Comparison of ENCODE assay signal across 8 mouse cellular contexts in genomic region chr7:16098021-16099017, GRCm38 (mm10). TPM values are rescaled to one million over a fixed set of nuclear protein-coding genes. Genes with fewer than 3 reads are reported as not detected.
A peak's percentile ranks its signal among the peaks of the same experiment; 100 is the strongest.
DNase-seq lines count a peak whose midpoint lies in the region; ATAC-seq and TF ChIP-seq lines count a peak whose summit lies in the region.

TSS of gene Napa (plus strand) at chr7:16098458.

- peak within 1 kb of the TSS; percentile 88 for H3K9ac ChIP-seq in ES-Bruce4 (ENCODE audit: low read depth, poor library complexity, severe bottlenecking)
- peak within 1 kb of the TSS; percentile 98 for H3K9ac ChIP-seq in forebrain, embryonic 13.5 days
- peak within 1 kb of the TSS; percentile 97 for H3K9ac ChIP-seq in liver, postnatal 0 days (replicated peaks)
- peak within 1 kb of the TSS; percentile 97 for H3K9ac ChIP-seq in neural tube, embryonic 14.5 days (replicated peaks; ENCODE audit: low read depth, low read length)

- no peaks in the 10 kb centered on the region for H3K27me3 ChIP-seq in ES-Bruce4 (ENCODE audit: control insufficient read depth, insufficient read depth, low read length, poor library complexity, severe bottlenecking)
- H3K27me3 ChIP-seq in forebrain, embryonic 13.5 days = no peaks in the 10 kb centered on the region
- no peaks in the 10 kb centered on the region for H3K27me3 ChIP-seq in liver, postnatal 0 days (ENCODE audit: insufficient read depth, low read length)
- no peaks in the 10 kb centered on the region for H3K27me3 ChIP-seq in neural tube, embryonic 14.5 days (ENCODE audit: control insufficient read depth, insufficient read depth, low read length)

- no peak within 1 kb of the TSS; the same call in 1 of the 2 replicates for H3K27ac ChIP-seq in ES-Bruce4 (ENCODE audit: insufficient read depth, low read length)
- peak within 1 kb of the TSS; percentile 76 for H3K27ac ChIP-seq in forebrain, embryonic 13.5 days
- H3K27ac ChIP-seq in liver, postnatal 0 days (ENCODE audit: low read depth) = peak within 1 kb of the TSS; percentile 98
- H3K27ac ChIP-seq in neural tube, embryonic 14.5 days (ENCODE audit: low read depth, low read length) = peak within 1 kb of the TSS; percentile 87

- peak within 1 kb of the TSS; percentile 98 for H3K4me3 ChIP-seq in ES-Bruce4 (ENCODE audit: low read depth, low read length)
- H3K4me3 ChIP-seq in forebrain, embryonic 13.5 days = peak within 1 kb of the TSS; percentile 90
- H3K4me3 ChIP-seq in liver, postnatal 0 days (ENCODE audit: low read depth, low read length) = peak within 1 kb of the TSS; percentile 90
- peak within 1 kb of the TSS; percentile 98 for H3K4me3 ChIP-seq in neural tube, embryonic 14.5 days (ENCODE audit: low read depth, low read length)

- DNase-seq in heart, postnatal 10 days = peak; percentile 99
- peak; percentile 100 for DNase-seq in large intestine, adult 2 months (ENCODE audit: low read depth, low spot score)
- DNase-seq in liver, postnatal 0 days = peak; percentile 99
- DNase-seq in testis, postnatal 10 days (ENCODE audit: low spot score) = peak; percentile 98

- peak; percentile 99 for TF ChIP-seq POLR2A in ES-Bruce4 (IDR thresholded peaks at IDR 0.05; ENCODE audit: insufficient read depth, low read length)

- under 1% methylated on average over 68 of the region's 68 CpGs for WGBS in forebrain, embryonic 13.5 days
- WGBS in large intestine, adult 2 months = under 1% methylated on average over 68 of the region's 68 CpGs
- under 1% methylated on average over 58 of the region's 68 CpGs for WGBS in liver, postnatal 0 days (ENCODE audit: insufficient replicate concordance)
- WGBS in neural tube, embryonic 14.5 days = under 1% methylated on average over 64 of the region's 68 CpGs

- ATAC-seq in cerebellum, adult (ENCODE audit: insufficient number of reproducible peaks, low FRiP score, low TSS enrichment) = peak; percentile 91
- ATAC-seq in forebrain, embryonic 13.5 days = peak; percentile 98
- ATAC-seq in liver, postnatal 0 days = peak; percentile 96
- peak; percentile 98 for ATAC-seq in neural tube, embryonic 14.5 days (ENCODE audit: low read depth)

- intact Hi-C loops in heart, postnatal 10 days (cut with DNase I) = loop anchor here (1.0 to 5.0 kb wide), 3 partner anchors 20 to 121 kb away; partner anchors contain the start of gene Kptn

- no peak for TF ChIP-seq CTCF in ES-Bruce4 (IDR thresholded peaks at IDR 0.05; ENCODE audit: low read depth, low read length)
- peak; percentile 86 for TF ChIP-seq CTCF in liver, postnatal 0 days (IDR thresholded peaks at IDR 0.05; ENCODE audit: low read depth)

- peak within 1 kb of the TSS; percentile 99 for H3K4me2 ChIP-seq in forebrain, embryonic 13.5 days
- H3K4me2 ChIP-seq in liver, postnatal 0 days (ENCODE audit: low read depth, low read length) = peak within 1 kb of the TSS; percentile 94
- peak within 1 kb of the TSS; percentile 94 for H3K4me2 ChIP-seq in neural tube, embryonic 14.5 days (ENCODE audit: low read depth, low read length)

- H3K4me1 ChIP-seq in ES-Bruce4 (ENCODE audit: control insufficient read depth, insufficient read depth, low read length) = peaks cover 2% of the 10 kb centered on the region
- peaks cover 21% of the 10 kb centered on the region for H3K4me1 ChIP-seq in forebrain, embryonic 13.5 days
- H3K4me1 ChIP-seq in liver, postnatal 0 days (ENCODE audit: insufficient read depth) = peaks cover 26% of the 10 kb centered on the region
- peaks cover 15% of the 10 kb centered on the region for H3K4me1 ChIP-seq in neural tube, embryonic 14.5 days (ENCODE audit: control insufficient read depth, insufficient read depth, low read length)

- H3K36me3 ChIP-seq in ES-Bruce4 (ENCODE audit: control insufficient read depth, insufficient read depth, low read length, poor library complexity, severe bottlenecking) = no peaks in the 10 kb centered on the region
- peaks cover 27% of the 10 kb centered on the region for H3K36me3 ChIP-seq in forebrain, embryonic 13.5 days (ENCODE audit: poor library complexity, severe bottlenecking)
- H3K36me3 ChIP-seq in liver, postnatal 0 days (replicated peaks; ENCODE audit: insufficient read depth, low read length) = peaks cover 18% of the 10 kb centered on the region
- H3K36me3 ChIP-seq in neural tube, embryonic 14.5 days (ENCODE audit: control insufficient read depth, insufficient read depth, low read length) = no peaks in the 10 kb centered on the region

- TF ChIP-seq EP300 in ES-Bruce4 (IDR thresholded peaks at IDR 0.05; ENCODE audit: insufficient read depth, low read depth, low read length) = peak; percentile 33; the same call in 1 of the 2 replicates
- TF ChIP-seq EP300 in liver, postnatal 0 days (IDR thresholded peaks at IDR 0.05; ENCODE audit: low read depth) = peak; percentile 63; the same call in 1 of the 2 replicates

- H3K9me3 ChIP-seq in ES-Bruce4 (replicated peaks; ENCODE audit: control insufficient read depth, insufficient read depth, low read length, poor library complexity, severe bottlenecking) = no peaks in the 10 kb centered on the region
- H3K9me3 ChIP-seq in forebrain, embryonic 13.5 days (replicated peaks) = no peaks in the 10 kb centered on the region
- no peaks in the 10 kb centered on the region for H3K9me3 ChIP-seq in liver, postnatal 0 days (ENCODE audit: low read length)
- H3K9me3 ChIP-seq in neural tube, embryonic 14.5 days (ENCODE audit: control insufficient read depth, low read length) = no peaks in the 10 kb centered on the region

RNA-seq across cellular contexts. Expression of gene Napa, which starts in this region (rescaled TPM):
- 105 and 107 TPM in 2 replicates for polyA plus RNA-seq in ES-Bruce4 (2011; ENCODE audit: insufficient read depth, insufficient read length, low read depth, missing spikeins)
- polyA plus RNA-seq in forebrain, embryonic 13.5 days (2015; fragmentation: Nextera tagmentation; extraction: Ambion mirVana) = 166 and 186 TPM in 2 replicates
- total RNA-seq in heart, postnatal 10 days (2021) = 100 to 1,000 TPM in 1 of 2 experiments, 10 to 100 TPM in 1; 93.2 to 100 TPM
- polyA plus RNA-seq in large intestine, adult 2 months (2012; rRNA removed) = 139 and 170 TPM in 2 replicates
- polyA plus RNA-seq in liver, postnatal 0 days (2015; fragmentation: Nextera tagmentation; extraction: Ambion mirVana) = 96.6 and 105 TPM in 2 replicates
- polyA plus RNA-seq in neural tube, embryonic 14.5 days (2014; fragmentation: Nextera tagmentation; extraction: Ambion mirVana) = 252 and 259 TPM in 2 replicates
